Mouse (Mus musculus): ENCODE measurements around the gene Tent4b. TPM values are rescaled to one million over a fixed set of nuclear protein-coding genes. Genes with fewer than 3 reads are reported as not detected.

Gene Tent4b
- polyA plus RNA-seq, 1 experiment from 2014 or later, result 7.0 TPM

DNA sequence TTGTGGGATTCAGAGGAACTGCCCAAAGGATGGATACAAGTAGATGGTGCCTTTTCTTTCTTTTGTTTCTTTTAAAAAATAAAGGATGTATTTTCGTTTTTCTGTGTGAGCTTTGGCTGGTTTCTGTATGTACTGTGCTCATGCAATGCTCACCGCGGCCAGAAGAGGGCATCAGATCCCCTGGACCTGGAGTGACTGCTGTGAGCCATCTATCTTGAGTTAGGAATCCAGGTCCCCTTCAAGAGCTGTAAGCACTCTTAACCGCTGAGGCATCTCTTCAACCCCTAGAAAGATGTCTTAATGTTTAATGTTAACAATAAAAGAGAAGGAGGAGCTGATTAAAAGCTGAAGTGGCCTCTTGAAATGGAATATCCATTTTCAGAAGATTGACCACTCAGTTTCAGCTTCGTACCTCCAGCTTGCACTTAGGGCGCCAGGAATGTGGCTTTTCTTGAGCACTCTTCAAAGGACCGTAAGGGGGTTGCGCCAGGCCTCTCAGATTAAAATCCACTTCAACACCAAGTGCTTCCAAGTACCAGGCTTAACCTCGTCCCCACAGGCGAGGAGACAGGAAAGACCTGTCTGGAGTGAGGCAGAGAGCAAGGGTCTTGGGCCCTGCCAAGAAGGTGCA is 67.3 kb downstream of the Tent4b start:
- no peak overlapping the region for H3K4me2 ChIP-seq
- H3K27me3 ChIP-seq (replicated peaks), result 0 out of 2 replicates have a peak, but pooled peaks cover 6% of the 10 kb centered on the region
- ATAC-seq (ENCODE audit: insufficient read depth, low FRiP score, low read depth), result no peak
- no peak overlapping the region for H3K27ac ChIP-seq
- WGBS, result 36% methylated on average over 10 of the region's 10 CpGs
- H3K4me3 ChIP-seq (replicated peaks), result no peak overlapping the region
- H3K36me3 ChIP-seq, result no peaks in the 10 kb centered on the region
- H3K9ac ChIP-seq, result no peak overlapping the region
- peaks cover 14% of the 10 kb centered on the region for H3K4me1 ChIP-seq
- no peaks in the 10 kb centered on the region for H3K9me3 ChIP-seq

GRCm38 (mm10) chr8:88266801-88267403 is 67.9 kb downstream of the Tent4b start:
- H3K27me3 ChIP-seq (replicated peaks), result 0 out of 2 replicates have a peak, but pooled peaks cover 6% of the 10 kb centered on the region
- ATAC-seq (ENCODE audit: insufficient read depth, low FRiP score, low read depth), result no peak
- H3K4me2 ChIP-seq, result no peak overlapping the region
- no peak overlapping the region for H3K9ac ChIP-seq
- H3K4me1 ChIP-seq, result peaks cover 14% of the 10 kb centered on the region
- no peak overlapping the region for H3K4me3 ChIP-seq (replicated peaks)
- H3K9me3 ChIP-seq, result no peaks in the 10 kb centered on the region
- H3K36me3 ChIP-seq, result no peaks in the 10 kb centered on the region
- no peak overlapping the region for H3K27ac ChIP-seq
- 76% methylated on average over 14 of the region's 14 CpGs for WGBS

GRCm38 (mm10) chr8:88269107-88269875 is 70.3 kb downstream of the Tent4b start:
- H3K9me3 ChIP-seq, result no peaks in the 10 kb centered on the region
- no peak overlapping the region for H3K4me3 ChIP-seq (replicated peaks)
- ATAC-seq (ENCODE audit: insufficient read depth, low FRiP score, low read depth), result no peak
- H3K27me3 ChIP-seq (replicated peaks), result 0 out of 2 replicates have a peak, but pooled peaks cover 13% of the 10 kb centered on the region
- no peak overlapping the region for H3K4me2 ChIP-seq
- WGBS, result 61% methylated on average over 7 of the region's 7 CpGs
- no peak overlapping the region for H3K9ac ChIP-seq
- H3K4me1 ChIP-seq, result peaks cover 11% of the 10 kb centered on the region
- no peak overlapping the region for H3K27ac ChIP-seq
- no peaks in the 10 kb centered on the region for H3K36me3 ChIP-seq

DNA sequence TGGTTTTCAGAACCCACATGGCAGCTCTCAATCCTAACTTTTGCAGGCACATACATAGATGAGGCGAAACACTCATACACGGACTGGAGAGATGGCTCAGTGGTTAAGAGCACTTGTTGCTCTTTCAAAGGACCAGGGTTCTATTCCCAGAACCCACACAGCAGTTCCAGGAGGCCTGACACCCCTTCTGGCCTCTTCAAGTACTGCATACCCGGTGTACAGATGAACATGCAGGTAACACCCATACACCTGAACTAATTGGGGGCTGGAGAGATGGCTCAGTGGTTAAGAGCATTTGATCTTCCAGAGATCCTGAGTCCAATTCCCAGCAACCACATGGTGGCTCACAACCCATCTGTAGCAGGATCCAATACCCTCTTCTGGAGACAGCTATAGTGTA is 71.1 kb downstream of the Tent4b start:
- H3K4me2 ChIP-seq, result no peak overlapping the region
- no peaks in the 10 kb centered on the region for H3K9me3 ChIP-seq
- peaks cover 11% of the 10 kb centered on the region for H3K4me1 ChIP-seq
- no peak overlapping the region for H3K27ac ChIP-seq
- no peaks in the 10 kb centered on the region for H3K36me3 ChIP-seq
- 74% methylated on average over 3 of the region's 3 CpGs for WGBS
- H3K4me3 ChIP-seq (replicated peaks), result no peak overlapping the region
- no peak overlapping the region for H3K9ac ChIP-seq
- 0 out of 2 replicates have a peak, but pooled peaks cover 13% of the 10 kb centered on the region for H3K27me3 ChIP-seq (replicated peaks)
- ATAC-seq (ENCODE audit: insufficient read depth, low FRiP score, low read depth), result no peak

GRCm38 (mm10) chr8:88272231-88273050 is 73.4 kb downstream of the Tent4b start, which contains the start of gene Adcy7:
Gene Adcy7 (plus strand): TSS chr8:88272403.
- peak within 1 kb of the TSS; percentile 95 for H3K4me2 ChIP-seq
- H3K36me3 ChIP-seq, result no peaks in the 10 kb centered on the region
- H3K4me3 ChIP-seq (replicated peaks), result peak within 1 kb of the TSS; percentile 44
- H3K9me3 ChIP-seq, result no peaks in the 10 kb centered on the region
- peak within 1 kb of the TSS; percentile 42; the same call in 1 of the 2 replicates for H3K9ac ChIP-seq
- 0 out of 2 replicates have a peak, but pooled peaks cover 23% of the 10 kb centered on the region for H3K27me3 ChIP-seq (replicated peaks)
- no peak within 1 kb of the TSS for H3K27ac ChIP-seq
- ATAC-seq (ENCODE audit: insufficient read depth, low FRiP score, low read depth), result peak; percentile 67
- H3K4me1 ChIP-seq, result peaks cover 7% of the 10 kb centered on the region; the same call in 1 of the 2 replicates
- WGBS, result 3% methylated on average over 59 of the region's 64 CpGs

GRCm38 (mm10) chr8:88273051-88273430 is 74.0 kb downstream of the Tent4b start:
- H3K4me1 ChIP-seq, result peaks cover 7% of the 10 kb centered on the region; the same call in 1 of the 2 replicates
- H3K4me3 ChIP-seq (replicated peaks), result peak overlapping the region; percentile 44
- H3K4me2 ChIP-seq, result peak overlapping the region; percentile 95
- 0 out of 2 replicates have a peak, but pooled peaks cover 22% of the 10 kb centered on the region for H3K27me3 ChIP-seq (replicated peaks)
- H3K36me3 ChIP-seq, result no peaks in the 10 kb centered on the region
- ATAC-seq (ENCODE audit: insufficient read depth, low FRiP score, low read depth), result no peak
- H3K9me3 ChIP-seq, result no peaks in the 10 kb centered on the region
- 69% methylated on average over 7 of the region's 7 CpGs for WGBS
- no peak overlapping the region for H3K9ac ChIP-seq
- no peak overlapping the region for H3K27ac ChIP-seq

- WGBS, result 88% methylated on average over 5 of the region's 5 CpGs
- ATAC-seq (ENCODE audit: insufficient read depth, low FRiP score, low read depth), result no peak
- H3K27ac ChIP-seq, result no peak overlapping the region
- H3K4me1 ChIP-seq, result peaks cover 7% of the 10 kb centered on the region; the same call in 1 of the 2 replicates
- no peak overlapping the region for H3K4me3 ChIP-seq (replicated peaks)
- no peaks in the 10 kb centered on the region for H3K9me3 ChIP-seq
- no peak overlapping the region for H3K4me2 ChIP-seq
- H3K9ac ChIP-seq, result no peak overlapping the region
- H3K27me3 ChIP-seq (replicated peaks), result 0 out of 2 replicates have a peak, but pooled peaks cover 17% of the 10 kb centered on the region
- no peaks in the 10 kb centered on the region for H3K36me3 ChIP-seq
Observed at GRCm38 (mm10) chr8:88274090-88274489, 75.1 kb downstream of the Tent4b start.

GRCm38 (mm10) chr8:88279220-88279619 is 80.2 kb downstream of the Tent4b start:
- H3K9ac ChIP-seq, result no peak overlapping the region
- H3K36me3 ChIP-seq, result no peaks in the 10 kb centered on the region
- ATAC-seq (ENCODE audit: insufficient read depth, low FRiP score, low read depth), result no peak; the same call in 1 of the 2 replicates
- no peak overlapping the region for H3K4me2 ChIP-seq
- no peak overlapping the region for H3K27ac ChIP-seq
- H3K4me1 ChIP-seq, result no peaks in the 10 kb centered on the region
- no peaks in the 10 kb centered on the region for H3K9me3 ChIP-seq
- 53% methylated on average over 5 of the region's 5 CpGs for WGBS
- H3K4me3 ChIP-seq (replicated peaks), result no peak overlapping the region
- H3K27me3 ChIP-seq (replicated peaks), result 0 out of 2 replicates have a peak, but pooled peaks cover 9% of the 10 kb centered on the region

DNA sequence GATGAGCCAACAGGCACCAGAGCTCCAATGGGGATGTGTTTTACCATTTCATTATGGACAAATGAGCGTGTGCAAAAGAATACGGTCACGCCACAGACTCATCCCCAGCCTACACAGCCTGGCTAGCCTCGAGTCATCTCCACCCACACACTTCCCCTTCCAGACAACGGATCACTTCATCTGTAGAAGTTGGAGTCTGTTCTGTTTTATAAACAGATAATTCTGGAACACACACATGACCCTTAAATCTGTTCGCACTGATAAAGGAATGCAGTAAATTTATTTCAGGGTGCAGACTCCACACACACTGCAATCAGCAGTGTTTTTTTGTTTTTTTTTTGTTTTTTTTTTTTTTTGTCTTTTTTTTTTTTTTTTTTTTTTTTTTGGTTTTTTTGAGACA is 80.7 kb downstream of the Tent4b start:
- H3K9ac ChIP-seq, result no peak overlapping the region
- H3K27me3 ChIP-seq (replicated peaks), result 0 out of 2 replicates have a peak, but pooled peaks cover 9% of the 10 kb centered on the region
- no peaks in the 10 kb centered on the region for H3K4me1 ChIP-seq
- WGBS, result 47% methylated on average over 6 of the region's 6 CpGs
- no peaks in the 10 kb centered on the region for H3K36me3 ChIP-seq
- H3K27ac ChIP-seq, result no peak overlapping the region
- ATAC-seq (ENCODE audit: insufficient read depth, low FRiP score, low read depth), result peak; percentile 72; the same call in 1 of the 2 replicates
- H3K4me2 ChIP-seq, result no peak overlapping the region
- no peak overlapping the region for H3K4me3 ChIP-seq (replicated peaks)
- no peaks in the 10 kb centered on the region for H3K9me3 ChIP-seq

- H3K27me3 ChIP-seq (replicated peaks), result 0 out of 2 replicates have a peak, but pooled peaks cover 8% of the 10 kb centered on the region
- no peak for ATAC-seq (ENCODE audit: insufficient read depth, low FRiP score, low read depth)
- no peaks in the 10 kb centered on the region for H3K36me3 ChIP-seq
- H3K4me3 ChIP-seq (replicated peaks), result no peak overlapping the region
- H3K9me3 ChIP-seq, result no peaks in the 10 kb centered on the region
- WGBS, result 71% methylated on average over 7 of the region's 7 CpGs
- H3K4me1 ChIP-seq, result no peaks in the 10 kb centered on the region
- no peak overlapping the region for H3K27ac ChIP-seq
- no peak overlapping the region for H3K4me2 ChIP-seq
- H3K9ac ChIP-seq, result no peak overlapping the region
Observed at GRCm38 (mm10) chr8:88280904-88281303, 81.9 kb downstream of the Tent4b start.

DNA sequence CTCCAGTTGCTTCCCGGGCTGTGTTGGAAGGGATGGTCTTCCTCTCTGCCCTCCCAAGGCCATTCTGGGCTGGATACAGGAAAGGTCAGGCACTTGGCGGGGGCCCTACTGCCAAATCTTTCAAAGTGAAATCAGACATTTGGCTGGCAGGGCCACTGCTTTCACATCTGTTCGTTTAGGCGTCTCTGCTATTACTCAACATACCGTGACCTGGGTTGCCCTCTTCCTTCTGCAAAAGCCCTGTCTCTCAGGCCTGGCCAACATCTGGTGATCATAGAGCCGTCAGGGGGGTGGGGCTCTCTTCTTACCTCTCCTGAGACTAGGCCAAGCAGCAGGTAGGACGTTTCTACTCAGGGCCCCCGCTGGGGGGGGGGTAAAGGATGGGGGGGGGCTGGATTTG is 83.7 kb downstream of the Tent4b start:
- H3K4me3 ChIP-seq (replicated peaks), result no peak overlapping the region
- no peak overlapping the region for H3K27ac ChIP-seq
- no peaks in the 10 kb centered on the region for H3K4me1 ChIP-seq
- no peaks in the 10 kb centered on the region for H3K36me3 ChIP-seq
- no peaks in the 10 kb centered on the region for H3K27me3 ChIP-seq (replicated peaks)
- H3K4me2 ChIP-seq, result no peak overlapping the region
- WGBS, result 30% methylated on average over 8 of the region's 8 CpGs
- no peaks in the 10 kb centered on the region for H3K9me3 ChIP-seq
- H3K9ac ChIP-seq, result no peak overlapping the region
- ATAC-seq (ENCODE audit: insufficient read depth, low FRiP score, low read depth), result no peak
